Mouse (Mus musculus) olfactory bulb, adult 2 months (tissue): ENCODE data around the gene Ikzf1.

Experiments
- CTCF ChIP-seq: fragments of 200-500 bp; IDR thresholded peaks from 2 replicates; pipeline ENCODE4 v1.5.1; 2012; ENCODE audit warnings: low read depth, mild to moderate bottlenecking, low read length, moderate library complexity; ENCODE audit not compliant: insufficient read depth
- POLR2A ChIP-seq: fragments of 200-500 bp; IDR thresholded peaks from 2 replicates; pipeline ENCODE4 v1.6.1; 2012; ENCODE audit warnings: mild to moderate bottlenecking, low read depth, low read length, moderate library complexity; ENCODE audit not compliant: insufficient read depth

GRCm38 (mm10) chr11:11690845-11691196 is 6.0 kb downstream of the Ikzf1 start:
- no peak for TF ChIP-seq CTCF
- no peak for TF ChIP-seq POLR2A
